17 mouse cellular contexts compared by ENCODE assay signal in genomic region chr16:42908896-42909295, GRCm38 (mm10). TPM values are rescaled to one million over a fixed set of nuclear protein-coding genes. Genes with fewer than 3 reads are reported as not detected.
DNase-seq lines count a peak whose midpoint lies in the region; ATAC-seq and TF ChIP-seq lines count a peak whose summit lies in the region.
"Had no signal": no experiment of that assay in that cellular context is flagged by ENCODE, and none has a peak within 500 bp of the region (broad histone marks: within the 10 kb centered on the region; RNA-seq: fewer than 3 reads in every experiment).

No protein-coding gene starts in this region.

- no peak for DNase-seq in forebrain, embryonic 10.5 days (ENCODE audit: extremely low spot score, low spot score)
- no peak for DNase-seq in hindbrain, postnatal 0 days (ENCODE audit: low spot score)
- peak; percentile 58 for DNase-seq in liver, adult 2 months (ENCODE audit: extremely low read depth, low read depth, low spot score)
- no peak for DNase-seq in limb, embryonic 14.5 days (ENCODE audit: low spot score)
- DNase-seq in adipocyte (ENCODE audit: low spot score) = no peak
- DNase-seq: adrenal gland, adult 8-10 months; cerebellum, adult 9-11 months; gastrocnemius, postnatal 25 days; layer of hippocampus, adult 9-11 months; right cerebral cortex, adult 18-20 months; spleen, adult 18-20 months had no signal

- no peak for ATAC-seq in forebrain, embryonic 13.5 days
- no peak for ATAC-seq in hindbrain, postnatal 0 days
- ATAC-seq in hindbrain, embryonic 16.5 days = no peak
- ATAC-seq in liver, embryonic 12.5 days = no peak
- no peak for ATAC-seq in limb, embryonic 14.5 days (ENCODE audit: low FRiP score, low read depth)
- ATAC-seq: intestine, embryonic 15.5 days had no signal

- no peaks in the 10 kb centered on the region for H3K27me3 ChIP-seq in forebrain, embryonic 13.5 days
- H3K27me3 ChIP-seq in forebrain, embryonic 10.5 days (ENCODE audit: poor library complexity, severe bottlenecking) = no peaks in the 10 kb centered on the region
- H3K27me3 ChIP-seq in hindbrain, postnatal 0 days (ENCODE audit: insufficient read depth, low read length) = no peaks in the 10 kb centered on the region
- H3K27me3 ChIP-seq in hindbrain, embryonic 16.5 days (replicated peaks; ENCODE audit: control insufficient read depth, insufficient read depth, low read length) = no peaks in the 10 kb centered on the region
- no peaks in the 10 kb centered on the region for H3K27me3 ChIP-seq in liver, adult 2 months (ENCODE audit: control insufficient read depth, insufficient read depth, low read length)
- no peaks in the 10 kb centered on the region for H3K27me3 ChIP-seq in liver, embryonic 12.5 days (replicated peaks)
- no peaks in the 10 kb centered on the region for H3K27me3 ChIP-seq in limb, embryonic 14.5 days (ENCODE audit: control insufficient read depth, insufficient read depth, low read length)
- H3K27me3 ChIP-seq: heart, embryonic 13.5 days; intestine, embryonic 15.5 days; lung, embryonic 15.5 days had no signal

- no peak for TF ChIP-seq CTCF in hindbrain, postnatal 0 days (IDR thresholded peaks at IDR 0.05; ENCODE audit: low read depth)
- TF ChIP-seq CTCF in liver, adult 2 months (IDR thresholded peaks at IDR 0.05; ENCODE audit: low read depth, low read length) = no peak

- no peak for TF ChIP-seq POLR2A in liver, adult 2 months (IDR thresholded peaks at IDR 0.05; ENCODE audit: extremely low read depth, insufficient read depth, low read length)
- TF ChIP-seq POLR2A in limb, embryonic 14.5 days (IDR thresholded peaks at IDR 0.05; ENCODE audit: borderline replicate concordance, extremely low read depth, insufficient read depth, insufficient read length) = no peak

- peak overlapping the region; percentile 40 for H3K4me2 ChIP-seq in forebrain, embryonic 13.5 days
- H3K4me2 ChIP-seq in hindbrain, postnatal 0 days (ENCODE audit: low read depth, low read length) = peak overlapping the region; percentile 43; the same call in 1 of the 2 replicates
- H3K4me2 ChIP-seq in hindbrain, embryonic 16.5 days (ENCODE audit: low read length) = no peak overlapping the region
- no peak overlapping the region for H3K4me2 ChIP-seq in liver, embryonic 12.5 days
- H3K4me2 ChIP-seq in limb, embryonic 14.5 days (replicated peaks; ENCODE audit: low read depth, low read length, severe bottlenecking) = peak overlapping the region; percentile 13; the same call in 1 of the 2 replicates

- no peaks in the 10 kb centered on the region for H3K9me3 ChIP-seq in forebrain, embryonic 13.5 days (replicated peaks)
- H3K9me3 ChIP-seq in forebrain, embryonic 10.5 days = no peaks in the 10 kb centered on the region
- H3K9me3 ChIP-seq in hindbrain, postnatal 0 days (ENCODE audit: low read length) = no peaks in the 10 kb centered on the region
- no peaks in the 10 kb centered on the region for H3K9me3 ChIP-seq in hindbrain, embryonic 16.5 days (ENCODE audit: control insufficient read depth, low read length)
- no peaks in the 10 kb centered on the region for H3K9me3 ChIP-seq in liver, embryonic 12.5 days (replicated peaks)
- no peaks in the 10 kb centered on the region for H3K9me3 ChIP-seq in limb, embryonic 14.5 days (ENCODE audit: control insufficient read depth, low read length)
- H3K9me3 ChIP-seq: heart, embryonic 13.5 days; intestine, embryonic 15.5 days; lung, embryonic 15.5 days had no signal

- peaks cover 29% of the 10 kb centered on the region for H3K4me1 ChIP-seq in forebrain, embryonic 13.5 days
- H3K4me1 ChIP-seq in forebrain, embryonic 10.5 days = peaks cover 23% of the 10 kb centered on the region
- H3K4me1 ChIP-seq in hindbrain, postnatal 0 days (ENCODE audit: insufficient read depth, low read length) = no peaks in the 10 kb centered on the region
- no peaks in the 10 kb centered on the region for H3K4me1 ChIP-seq in hindbrain, embryonic 16.5 days (ENCODE audit: control insufficient read depth, insufficient read depth, low read depth, low read length)
- peaks cover 11% of the 10 kb centered on the region for H3K4me1 ChIP-seq in liver, adult 2 months (ENCODE audit: control insufficient read depth, insufficient read depth, low read length)
- no peaks in the 10 kb centered on the region for H3K4me1 ChIP-seq in liver, embryonic 12.5 days
- peaks cover 11% of the 10 kb centered on the region; the same call in 1 of the 2 replicates for H3K4me1 ChIP-seq in limb, embryonic 14.5 days (ENCODE audit: control insufficient read depth, insufficient read depth, low read length)

- H3K9ac ChIP-seq in forebrain, embryonic 13.5 days = peak overlapping the region; percentile 50; the same call in 1 of the 2 replicates
- no peak overlapping the region for H3K9ac ChIP-seq in hindbrain, postnatal 0 days (replicated peaks; ENCODE audit: low read length)
- no peak overlapping the region for H3K9ac ChIP-seq in hindbrain, embryonic 16.5 days (ENCODE audit: low read depth, low read length)
- H3K9ac ChIP-seq in liver, adult 2 months (ENCODE audit: low read depth, low read length) = peak overlapping the region; percentile 61; the same call in 1 of the 2 replicates
- no peak overlapping the region for H3K9ac ChIP-seq in liver, embryonic 12.5 days
- H3K9ac ChIP-seq in limb, embryonic 14.5 days (ENCODE audit: low read depth, low read length, severe bottlenecking) = no peak overlapping the region
- H3K9ac ChIP-seq: heart, embryonic 13.5 days; intestine, embryonic 15.5 days; lung, embryonic 15.5 days had no signal

- no peaks in the 10 kb centered on the region; the same call in 1 of the 2 replicates for H3K79me2 ChIP-seq in liver, adult 2 months (ENCODE audit: control insufficient read depth, insufficient read depth, low read length)

- WGBS in forebrain, embryonic 13.5 days = 58% methylated on average over 5 of the region's 5 CpGs
- WGBS in forebrain, embryonic 10.5 days = 85% methylated on average over 5 of the region's 5 CpGs
- 78% methylated on average over 5 of the region's 5 CpGs for WGBS in hindbrain, postnatal 0 days
- 84% methylated on average over 5 of the region's 5 CpGs for WGBS in hindbrain, embryonic 16.5 days
- 23% methylated on average over 5 of the region's 5 CpGs for WGBS in liver, adult 2 months
- WGBS in liver, embryonic 12.5 days (ENCODE audit: insufficient replicate concordance) = 69% methylated on average over 5 of the region's 5 CpGs
- WGBS in limb, embryonic 14.5 days = 57% methylated on average over 5 of the region's 5 CpGs

- no peak overlapping the region for H3K27ac ChIP-seq in forebrain, embryonic 13.5 days
- H3K27ac ChIP-seq in forebrain, embryonic 10.5 days = no peak overlapping the region
- H3K27ac ChIP-seq in hindbrain, postnatal 0 days = no peak overlapping the region
- H3K27ac ChIP-seq in hindbrain, embryonic 16.5 days (ENCODE audit: low read depth, low read length) = no peak overlapping the region
- H3K27ac ChIP-seq in liver, adult 2 months (replicated peaks; ENCODE audit: insufficient read depth, low read depth, low read length) = 0 out of 2 replicates have a peak overlapping the region, but pooled peaks have one; percentile 35
- H3K27ac ChIP-seq in liver, embryonic 12.5 days = no peak overlapping the region
- H3K27ac ChIP-seq in limb, embryonic 14.5 days (replicated peaks; ENCODE audit: low read depth, low read length) = no peak overlapping the region
- H3K27ac ChIP-seq: heart, embryonic 13.5 days; intestine, embryonic 15.5 days; lung, embryonic 15.5 days had no signal

- H3K36me3 ChIP-seq in forebrain, embryonic 13.5 days (ENCODE audit: poor library complexity, severe bottlenecking) = no peaks in the 10 kb centered on the region
- no peaks in the 10 kb centered on the region for H3K36me3 ChIP-seq in forebrain, embryonic 10.5 days (replicated peaks)
- H3K36me3 ChIP-seq in hindbrain, postnatal 0 days (ENCODE audit: insufficient read depth, low read length) = no peaks in the 10 kb centered on the region
- no peaks in the 10 kb centered on the region for H3K36me3 ChIP-seq in hindbrain, embryonic 16.5 days (ENCODE audit: control insufficient read depth, insufficient read depth, low read length)
- H3K36me3 ChIP-seq in liver, adult 2 months (ENCODE audit: control insufficient read depth, insufficient read depth, low read length) = no peaks in the 10 kb centered on the region
- H3K36me3 ChIP-seq in liver, embryonic 12.5 days = no peaks in the 10 kb centered on the region
- no peaks in the 10 kb centered on the region for H3K36me3 ChIP-seq in limb, embryonic 14.5 days (ENCODE audit: control insufficient read depth, insufficient read depth, low read length)
- H3K36me3 ChIP-seq: heart, embryonic 13.5 days; intestine, embryonic 15.5 days; lung, embryonic 15.5 days had no signal

- H3K4me3 ChIP-seq in forebrain, embryonic 13.5 days = peak overlapping the region; percentile 14; the same call in 1 of the 2 replicates
- H3K4me3 ChIP-seq in forebrain, embryonic 10.5 days = no peak overlapping the region
- H3K4me3 ChIP-seq in hindbrain, postnatal 0 days (ENCODE audit: low read length) = no peak overlapping the region
- H3K4me3 ChIP-seq in hindbrain, embryonic 16.5 days (ENCODE audit: low read length) = no peak overlapping the region
- peak overlapping the region; percentile 55; the same call in 1 of the 2 replicates for H3K4me3 ChIP-seq in liver, adult 2 months (ENCODE audit: insufficient read depth, low read depth, low read length)
- H3K4me3 ChIP-seq in liver, embryonic 12.5 days = no peak overlapping the region
- no peak overlapping the region for H3K4me3 ChIP-seq in limb, embryonic 14.5 days (replicated peaks; ENCODE audit: low read length)
- H3K4me3 ChIP-seq: heart, embryonic 13.5 days; intestine, embryonic 15.5 days; lung, embryonic 15.5 days had no signal

RNA-seq across cellular contexts. Expression of gene Zbtb20, which starts 33.2 kb away (rescaled TPM):
- 79.7 and 84.9 TPM in 2 replicates for polyA plus RNA-seq in forebrain, embryonic 13.5 days (2015; fragmentation: Nextera tagmentation; extraction: Ambion mirVana)
- 15.9 and 17.3 TPM in 2 replicates for polyA plus RNA-seq in forebrain, embryonic 10.5 days (2016; fragmentation: Nextera tagmentation; extraction: Ambion mirVana)
- total RNA-seq in hindbrain, postnatal 0 days (2014; rRNA removed) = 36.8 and 38.0 TPM in 2 replicates
- polyA plus RNA-seq in hindbrain, postnatal 0 days (2015; fragmentation: Nextera tagmentation; extraction: Ambion mirVana) = 35.2 and 37.9 TPM in 2 replicates
- polyA plus RNA-seq in hindbrain, embryonic 16.5 days (2015; fragmentation: Nextera tagmentation; extraction: Ambion mirVana) = 46.6 and 53.3 TPM in 2 replicates
- 51.7 and 52.6 TPM in 2 replicates for total RNA-seq in liver, adult 2 months (2014; rRNA removed)
- polyA plus RNA-seq in liver, adult 2 months (2012; rRNA removed) = 16.2 and 17.8 TPM in 2 replicates
- polyA plus RNA-seq in liver, embryonic 12.5 days (2016; fragmentation: Nextera tagmentation; extraction: Ambion mirVana) = 3.8 and 4.0 TPM in 2 replicates
- 2.5 and 3.6 TPM in 2 replicates for polyA plus RNA-seq in limb, embryonic 14.5 days (2012; rRNA removed)
- 17.6 and 20.2 TPM in 2 replicates for polyA plus RNA-seq in limb, embryonic 14.5 days (2014; fragmentation: Nextera tagmentation; extraction: Ambion mirVana)

Comparison
In these comparisons a context has a peak if more than half of its experiments do, and no peak if none do; other contexts are left out.
1. H3K4me2 ChIP-seq: peak in forebrain, embryonic 13.5 days (single experiment), hindbrain, postnatal 0 days (single experiment) and limb, embryonic 14.5 days (single experiment); none in hindbrain, embryonic 16.5 days (single experiment) and liver, embryonic 12.5 days (single experiment).
2. H3K4me3 ChIP-seq: peak in forebrain, embryonic 13.5 days (single experiment) and liver, adult 2 months (single experiment); none in forebrain, embryonic 10.5 days (single experiment), hindbrain, postnatal 0 days (single experiment), hindbrain, embryonic 16.5 days (single experiment), liver, embryonic 12.5 days (single experiment) and limb, embryonic 14.5 days (single experiment).
3. H3K9ac ChIP-seq: peak in forebrain, embryonic 13.5 days (single experiment) and liver, adult 2 months (single experiment); none in hindbrain, postnatal 0 days (single experiment), hindbrain, embryonic 16.5 days (single experiment), liver, embryonic 12.5 days (single experiment) and limb, embryonic 14.5 days (single experiment).